Mouse (Mus musculus) midbrain, embryonic 15.5 days (tissue): ENCODE data around the gene Ackr2. TPM values are rescaled to one million over a fixed set of nuclear protein-coding genes. Genes with fewer than 3 reads are reported as not detected.

Source experiments
- ATAC-seq: fragments of 200-750 bp; cut with Nextera tagmentation; replicated peaks from 2 replicates; pipeline ENCODE4 v1.8.0; 2017; ENCODE audit warnings: moderate TSS enrichment
- H3K27ac ChIP-seq: fragments of 300-500 bp; sonication (generic); 2 replicates; pipeline ENCODE4 v1.5.1; 2015; ENCODE audit warnings: mild to moderate bottlenecking, inconsistent platforms
- H3K27me3 ChIP-seq: fragments of 300-500 bp; sonication (generic); replicated peaks from 2 replicates; pipeline ENCODE4 v1.6.1; 2015; ENCODE audit warnings: inconsistent platforms
- H3K36me3 ChIP-seq: fragments of 300-500 bp; sonication (generic); replicated peaks from 2 replicates; pipeline ENCODE4 v1.6.1; 2015; ENCODE audit warnings: inconsistent platforms
- H3K4me1 ChIP-seq: fragments of 300-500 bp; sonication (generic); 2 replicates; pipeline ENCODE4 v1.6.1; 2015; ENCODE audit warnings: inconsistent platforms
- H3K4me2 ChIP-seq: fragments of 300-500 bp; sonication (generic); 2 replicates; pipeline ENCODE4 v1.6.1; 2015; ENCODE audit warnings: inconsistent platforms, mild to moderate bottlenecking, moderate library complexity
- H3K4me3 ChIP-seq: fragments of 300-500 bp; sonication (generic); 2 replicates; pipeline ENCODE4 v1.5.1; 2015; ENCODE audit warnings: mild to moderate bottlenecking, inconsistent platforms
- H3K9ac ChIP-seq: fragments of 300-500 bp; sonication (generic); 2 replicates; pipeline ENCODE4 v1.6.1; 2015; ENCODE audit warnings: mild to moderate bottlenecking, inconsistent platforms
- H3K9me3 ChIP-seq: fragments of 300-500 bp; sonication (generic); 2 replicates; pipeline ENCODE4 v1.6.1; 2016; ENCODE audit warnings: inconsistent platforms
- WGBS: fragments of 180-500 bp; shearing (Covaris S2); methylation state at CpG from one replicate; pipeline ENCODE4 v1.1.7; 2015; ENCODE audit warnings: mixed read lengths; 5-methylcytosine and 5-hydroxymethylcytosine counted together
- polyA plus RNA-seq: library from polyadenylated mRNA; unstranded; fragments of >200 nt; fragmentation: Nextera tagmentation; extraction: Ambion mirVana; gene quantifications from 2 replicates; pipeline ENCODE4 v1.2.1, GENCODE M21; 2015

Ackr2 gene
- polyA plus RNA-seq, 1 experiment from 2014 or later = 2.8 TPM

GRCm38 (mm10) chr9:121895392-121895993 is 2.7 kb upstream of the Ackr2 start:
- H3K9me3 ChIP-seq = no peaks in the 10 kb centered on the region

DNA sequence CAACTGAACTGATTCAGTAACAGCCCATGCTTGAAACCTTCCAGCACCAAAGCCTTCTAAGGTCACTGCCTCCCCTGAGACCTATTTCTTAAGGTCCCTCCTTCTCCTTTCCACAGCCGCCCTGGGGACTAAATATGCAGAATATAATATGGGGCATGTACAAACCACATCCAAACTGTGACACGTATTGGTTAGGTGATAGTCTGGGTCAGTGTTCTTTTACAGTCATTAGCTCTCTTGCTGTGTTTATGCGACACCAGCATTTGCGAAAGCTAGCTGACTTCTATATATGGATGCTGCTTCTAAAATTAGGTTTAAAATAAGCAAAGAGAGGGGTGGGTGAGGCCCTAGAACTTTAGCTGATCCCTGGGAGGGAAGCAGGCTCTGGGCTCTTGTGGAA is 1.3 kb upstream of the Ackr2 start:
- Histone ChIP-seq H3K4me1 (no peaks in the 10 kb centered on the region), H3K36me3 (no peaks in the 10 kb centered on the region), H3K9ac (no peak overlapping the region), H3K4me2 (no peak overlapping the region), H3K9me3 (no peaks in the 10 kb centered on the region), H3K4me3 (no peak overlapping the region), H3K27ac (no peak overlapping the region), H3K27me3 (no peaks in the 10 kb centered on the region)
- WGBS = 89% methylated on average over 4 of the region's 4 CpGs
- no peak for ATAC-seq

More at GRCm38 (mm10) chr9:121895392-121895993, 2.7 kb upstream of the Ackr2 start:
- ATAC-seq = no peak
- Histone ChIP-seq H3K4me2 (no peak overlapping the region), H3K4me1 (0 out of 2 replicates have a peak, but pooled peaks cover 4% of the 10 kb centered on the region), H3K4me3 (no peak overlapping the region), H3K36me3 (no peaks in the 10 kb centered on the region), H3K9ac (no peak overlapping the region), H3K27ac (no peak overlapping the region), H3K27me3 (no peaks in the 10 kb centered on the region)
- WGBS = 80% methylated on average over 7 of the region's 7 CpGs

- no peaks in the 10 kb centered on the region for H3K9me3 ChIP-seq
- no peaks in the 10 kb centered on the region for H3K36me3 ChIP-seq
- ATAC-seq = no peak
- H3K4me3 ChIP-seq = no peak overlapping the region
- no peak overlapping the region for H3K27ac ChIP-seq
- no peaks in the 10 kb centered on the region for H3K27me3 ChIP-seq
- no peaks in the 10 kb centered on the region for H3K4me1 ChIP-seq
- no peak overlapping the region for H3K4me2 ChIP-seq
- H3K9ac ChIP-seq = no peak overlapping the region
- 82% methylated on average over 6 of the region's 6 CpGs for WGBS
These were observed 1.2 kb downstream of the Ackr2 start for GRCm38 (mm10) chr9:121899306-121899705.

DNA sequence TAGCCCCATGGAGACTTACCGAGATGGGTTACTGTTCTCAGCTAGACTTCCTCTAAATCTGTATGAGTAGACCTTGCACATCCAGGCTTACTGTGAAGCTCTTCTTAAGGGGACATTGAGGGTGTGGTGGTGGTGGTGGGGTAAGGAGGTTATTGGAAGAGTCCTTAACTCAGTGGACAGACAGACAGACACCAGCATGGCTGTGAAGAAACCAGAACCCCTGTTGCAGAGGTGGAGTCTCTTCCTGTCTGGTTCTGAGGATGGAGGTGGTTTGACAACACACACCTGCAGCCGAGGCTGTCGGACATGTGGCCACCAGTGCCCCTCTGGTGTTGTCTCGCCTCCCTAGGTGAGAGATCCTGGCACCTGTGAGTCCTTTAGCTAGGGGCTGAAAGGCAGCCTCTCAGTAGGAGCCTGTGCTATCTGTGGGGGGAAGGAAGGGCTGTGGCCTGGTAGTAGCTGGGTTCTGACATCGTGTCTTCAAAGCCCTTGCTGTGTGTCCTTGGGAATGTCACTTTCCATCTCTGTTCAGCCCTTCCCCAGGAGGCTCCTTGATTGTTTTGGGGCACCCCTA is 2.2 kb downstream of the Ackr2 start:
- 85% methylated on average over 5 of the region's 5 CpGs for WGBS

GRCm38 (mm10) chr9:121901710-121902700 is 3.9 kb downstream of the Ackr2 start:
- Histone ChIP-seq H3K27me3 (no peaks in the 10 kb centered on the region), H3K9me3 (no peaks in the 10 kb centered on the region), H3K36me3 (no peaks in the 10 kb centered on the region), H3K4me3 (no peak overlapping the region), H3K4me2 (no peak overlapping the region), H3K9ac (no peak overlapping the region), H3K4me1 (no peaks in the 10 kb centered on the region), H3K27ac (no peak overlapping the region)
- WGBS = 77% methylated on average over 5 of the region's 5 CpGs
- no peak for ATAC-seq

More for the DNA sequence above, 2.2 kb downstream of the Ackr2 start:
- no peaks in the 10 kb centered on the region for H3K9me3 ChIP-seq
- ATAC-seq = no peak
- H3K36me3 ChIP-seq = no peaks in the 10 kb centered on the region
- H3K9ac ChIP-seq = no peak overlapping the region
- no peaks in the 10 kb centered on the region for H3K4me1 ChIP-seq
- H3K27me3 ChIP-seq = no peaks in the 10 kb centered on the region
- H3K4me2 ChIP-seq = no peak overlapping the region
- no peak overlapping the region for H3K27ac ChIP-seq
- no peak overlapping the region for H3K4me3 ChIP-seq

- no peaks in the 10 kb centered on the region for H3K36me3 ChIP-seq
- no peaks in the 10 kb centered on the region for H3K27me3 ChIP-seq
- H3K9me3 ChIP-seq = no peaks in the 10 kb centered on the region
- ATAC-seq = no peak
- no peak overlapping the region for H3K9ac ChIP-seq
- no peaks in the 10 kb centered on the region for H3K4me1 ChIP-seq
- WGBS = 84% methylated on average over 8 of the region's 8 CpGs
- H3K27ac ChIP-seq = no peak overlapping the region
- H3K4me3 ChIP-seq = no peak overlapping the region
- no peak overlapping the region for H3K4me2 ChIP-seq
These were observed 5.5 kb downstream of the Ackr2 start for GRCm38 (mm10) chr9:121903476-121904305.

GRCm38 (mm10) chr9:121904319-121904718 is 6.2 kb downstream of the Ackr2 start:
- H3K36me3 ChIP-seq = no peaks in the 10 kb centered on the region
- no peak overlapping the region for H3K4me3 ChIP-seq
- WGBS = 85% methylated on average over 4 of the region's 4 CpGs
- no peak overlapping the region for H3K27ac ChIP-seq
- H3K4me1 ChIP-seq = no peaks in the 10 kb centered on the region
- ATAC-seq = no peak
- no peaks in the 10 kb centered on the region for H3K27me3 ChIP-seq
- no peak overlapping the region for H3K4me2 ChIP-seq
- no peak overlapping the region for H3K9ac ChIP-seq
- H3K9me3 ChIP-seq = no peaks in the 10 kb centered on the region

GRCm38 (mm10) chr9:121904946-121905345 is 6.8 kb downstream of the Ackr2 start:
- H3K4me2 ChIP-seq = no peak overlapping the region
- H3K27ac ChIP-seq = no peak overlapping the region
- no peak overlapping the region for H3K9ac ChIP-seq
- 89% methylated on average over 7 of the region's 7 CpGs for WGBS
- H3K4me1 ChIP-seq = no peaks in the 10 kb centered on the region
- H3K27me3 ChIP-seq = no peaks in the 10 kb centered on the region
- no peak overlapping the region for H3K4me3 ChIP-seq
- no peaks in the 10 kb centered on the region for H3K36me3 ChIP-seq
- ATAC-seq = no peak
- no peaks in the 10 kb centered on the region for H3K9me3 ChIP-seq

DNA sequence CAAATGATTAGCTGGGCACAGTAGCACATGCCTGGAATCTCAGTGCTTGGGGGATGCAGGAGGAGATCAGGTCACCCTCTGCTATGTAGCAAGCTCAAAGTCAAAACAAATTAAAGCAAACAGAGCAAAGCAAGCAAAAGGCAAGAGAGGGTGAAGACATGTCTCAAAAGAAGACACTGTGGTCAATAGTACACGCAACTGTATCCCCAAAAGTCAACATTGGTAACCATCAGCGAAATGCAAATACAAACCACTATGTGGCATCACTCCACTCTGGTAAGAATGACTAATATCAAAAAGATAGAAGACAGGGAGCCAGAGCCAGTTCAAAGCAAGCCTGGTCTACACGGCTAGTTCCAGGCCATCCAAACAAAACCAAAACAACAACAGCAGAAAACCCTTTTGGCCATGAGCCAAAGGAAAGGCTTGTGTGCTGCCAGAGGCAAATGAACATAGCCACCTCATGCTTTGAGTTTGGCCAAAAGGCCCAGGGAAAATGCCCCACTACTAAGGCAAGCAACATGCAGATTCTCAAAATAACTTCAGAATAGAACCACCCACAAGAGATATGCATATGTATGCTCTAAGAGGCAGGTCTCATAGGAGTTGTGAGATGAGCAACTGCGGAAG is 7.5 kb downstream of the Ackr2 start:
- H3K9me3 ChIP-seq = no peaks in the 10 kb centered on the region
- WGBS = 74% methylated on average over 4 of the region's 4 CpGs
- no peak overlapping the region for H3K4me3 ChIP-seq
- H3K36me3 ChIP-seq = no peaks in the 10 kb centered on the region
- no peak for ATAC-seq
- no peak overlapping the region for H3K4me2 ChIP-seq
- H3K27ac ChIP-seq = no peak overlapping the region
- no peaks in the 10 kb centered on the region for H3K27me3 ChIP-seq
- no peak overlapping the region for H3K9ac ChIP-seq
- no peaks in the 10 kb centered on the region for H3K4me1 ChIP-seq

DNA sequence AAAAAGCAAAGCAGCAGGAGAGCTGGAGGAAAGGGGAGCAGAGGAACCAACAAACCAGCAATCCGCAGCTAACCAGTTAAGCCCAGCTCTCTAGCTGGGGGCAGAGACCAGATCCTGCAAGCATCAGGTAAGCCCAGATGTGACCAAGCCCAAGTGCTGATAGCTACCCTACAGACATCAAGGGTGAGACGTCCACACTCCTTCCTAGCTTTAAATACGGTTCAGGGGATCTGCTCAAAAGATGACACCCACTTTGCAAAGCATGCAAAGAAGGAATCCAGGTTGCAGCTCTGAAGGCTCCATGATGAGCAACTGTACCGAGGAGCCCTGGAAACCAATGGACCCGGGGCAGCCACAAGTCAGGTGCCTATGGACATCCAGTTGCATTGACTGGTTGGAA is 8.3 kb downstream of the Ackr2 start:
- Histone ChIP-seq H3K4me3 (no peak overlapping the region), H3K27ac (no peak overlapping the region), H3K9me3 (no peaks in the 10 kb centered on the region), H3K4me2 (no peak overlapping the region), H3K9ac (no peak overlapping the region), H3K27me3 (no peaks in the 10 kb centered on the region), H3K36me3 (no peaks in the 10 kb centered on the region), H3K4me1 (no peaks in the 10 kb centered on the region)
- no peak for ATAC-seq
- 87% methylated on average over 5 of the region's 5 CpGs for WGBS

GRCm38 (mm10) chr9:121907356-121908070 is 9.4 kb downstream of the Ackr2 start:
- Histone ChIP-seq H3K27me3 (no peaks in the 10 kb centered on the region), H3K27ac (no peak overlapping the region), H3K9ac (no peak overlapping the region), H3K9me3 (no peaks in the 10 kb centered on the region), H3K4me1 (no peaks in the 10 kb centered on the region), H3K4me3 (no peak overlapping the region), H3K36me3 (no peaks in the 10 kb centered on the region), H3K4me2 (no peak overlapping the region)
- 76% methylated on average over 10 of the region's 10 CpGs for WGBS
- ATAC-seq = no peak
